Mouse (Mus musculus): ENCODE results near the gene Ankrd1.

- TF ChIP-seq CTCF (IDR thresholded peaks at IDR 0.05), result no peak
- no peak for TF ChIP-seq EP300 (IDR thresholded peaks at IDR 0.05; ENCODE audit: insufficient read depth, low read depth, low read length)
- TF ChIP-seq POLR2A (IDR thresholded peaks at IDR 0.05; ENCODE audit: insufficient read depth, low read depth, low read length), result no peak
Observed at GRCm38 (mm10) chr19:36109318-36109944, 10.5 kb downstream of the Ankrd1 start.

Data from heart, adult 2 months (tissue).